Mouse (Mus musculus) limb, embryonic 13.5 days (tissue): ENCODE data around the gene Exoc4. TPM values are rescaled to one million over a fixed set of nuclear protein-coding genes. Genes with fewer than 3 reads are reported as not detected.

Source experiments
- ATAC-seq: fragments of 200-750 bp; cut with Nextera tagmentation; 2 replicates; pipeline ENCODE4 v1.8.0; 2017; ENCODE audit warnings: low read depth, moderate number of reproducible peaks, moderate TSS enrichment; ENCODE audit not compliant: low FRiP score
- H3K27ac ChIP-seq: fragments of 300-500 bp; sonication (generic); 2 replicates; pipeline ENCODE4 v1.5.1; 2015; ENCODE audit warnings: inconsistent platforms, mild to moderate bottlenecking, moderate library complexity
- H3K27me3 ChIP-seq: fragments of 300-500 bp; sonication (generic); 2 replicates; pipeline ENCODE4 v1.6.1; 2015; ENCODE audit warnings: mild to moderate bottlenecking, inconsistent platforms
- H3K36me3 ChIP-seq: fragments of 300-500 bp; sonication (generic); 2 replicates; pipeline ENCODE4 v1.6.1; 2015; ENCODE audit warnings: inconsistent platforms, mild to moderate bottlenecking, moderate library complexity
- H3K4me1 ChIP-seq: fragments of 300-500 bp; sonication (generic); 2 replicates; pipeline ENCODE4 v1.6.1; 2015; ENCODE audit warnings: inconsistent platforms
- H3K4me2 ChIP-seq: fragments of 300-500 bp; sonication (generic); replicated peaks from 2 replicates; pipeline ENCODE4 v1.6.1; 2015; ENCODE audit warnings: inconsistent platforms, mild to moderate bottlenecking, moderate library complexity
- H3K4me3 ChIP-seq: fragments of 300-500 bp; sonication (generic); 2 replicates; pipeline ENCODE4 v1.5.1; 2015; ENCODE audit warnings: moderate library complexity, mild to moderate bottlenecking, inconsistent platforms
- H3K9ac ChIP-seq: fragments of 300-500 bp; sonication (generic); 2 replicates; pipeline ENCODE4 v1.6.1; 2015; ENCODE audit warnings: mild to moderate bottlenecking, inconsistent platforms
- H3K9me3 ChIP-seq: fragments of 300-500 bp; sonication (generic); 2 replicates; pipeline ENCODE4 v1.6.1; 2016; ENCODE audit warnings: inconsistent platforms
- WGBS: fragments of 180-500 bp; shearing (Covaris S2); methylation state at CpG from one replicate; pipeline ENCODE4 v1.1.7; 2015; 5-methylcytosine and 5-hydroxymethylcytosine counted together
- polyA plus RNA-seq: library from polyadenylated mRNA; unstranded; fragments of >200 nt; fragmentation: Nextera tagmentation; extraction: Ambion mirVana; gene quantifications from 2 replicates; pipeline ENCODE4 v1.2.1, GENCODE M21; 2015

Exoc4 gene
- polyA plus RNA-seq, 1 experiment from 2014 or later, result 45.2 TPM

DNA sequence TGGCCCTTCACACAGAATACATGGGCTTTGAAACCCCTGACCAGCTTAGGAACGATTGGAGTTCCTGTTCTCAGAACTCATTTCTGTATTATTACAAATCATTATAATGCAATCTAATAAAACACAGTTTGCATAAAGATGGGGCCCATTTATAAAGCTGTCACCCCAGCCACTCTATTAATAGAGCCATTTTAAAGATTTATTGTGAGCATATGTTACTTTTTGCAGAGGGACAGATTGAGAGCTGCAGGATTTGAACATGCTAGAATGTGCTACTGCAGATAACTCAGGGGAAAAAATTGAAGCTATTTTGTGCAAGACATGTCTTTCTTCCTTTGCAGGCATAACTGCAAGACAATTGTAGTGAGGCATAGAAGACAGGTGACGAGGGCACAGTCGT lies 485.1 kb downstream of the Exoc4 start:
- no peaks in the 10 kb centered on the region for H3K27me3 ChIP-seq
- H3K9me3 ChIP-seq, result no peaks in the 10 kb centered on the region
- no peak overlapping the region for H3K27ac ChIP-seq
- no peaks in the 10 kb centered on the region for H3K36me3 ChIP-seq
- H3K4me2 ChIP-seq, result no peak overlapping the region
- WGBS, result 71% methylated on average over 3 of the region's 3 CpGs
- H3K9ac ChIP-seq, result no peak overlapping the region
- no peak overlapping the region for H3K4me3 ChIP-seq
- H3K4me1 ChIP-seq, result peaks cover 7% of the 10 kb centered on the region
- no peak for ATAC-seq

- Histone ChIP-seq H3K9ac (no peak overlapping the region), H3K4me2 (no peak overlapping the region), H3K9me3 (peaks cover 4% of the 10 kb centered on the region; the same call in 1 of the 2 replicates), H3K36me3 (peaks cover 4% of the 10 kb centered on the region; the same call in 1 of the 2 replicates), H3K27ac (no peak overlapping the region), H3K4me1 (peaks cover 4% of the 10 kb centered on the region), H3K4me3 (no peak overlapping the region), H3K27me3 (no peaks in the 10 kb centered on the region)
- 24% methylated on average over 3 of the region's 3 CpGs for WGBS
- ATAC-seq, result no peak
Observed at GRCm38 (mm10) chr6:33738857-33739291, 490.0 kb downstream of the Exoc4 start.

DNA sequence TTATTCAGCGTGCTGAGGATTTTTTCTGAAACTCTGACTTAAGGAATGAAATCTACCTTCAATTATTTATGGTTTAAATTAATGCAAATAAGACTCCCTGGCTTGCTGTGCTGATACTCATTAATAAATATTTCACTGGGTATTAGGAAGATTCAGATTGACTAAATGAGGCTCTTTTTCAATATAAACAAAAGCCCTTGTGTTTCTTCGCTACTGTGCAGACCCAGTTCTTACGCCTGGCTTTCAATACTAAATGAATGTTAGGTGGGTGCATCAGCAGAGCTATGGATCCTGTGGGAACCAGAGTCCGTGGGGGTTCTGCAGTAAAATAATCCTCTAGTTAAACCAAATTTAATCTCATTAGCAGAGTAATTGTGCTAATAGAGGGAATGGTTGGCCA lies 490.4 kb downstream of the Exoc4 start:
- H3K9ac ChIP-seq, result no peak overlapping the region
- H3K4me1 ChIP-seq, result peaks cover 4% of the 10 kb centered on the region
- WGBS, result 64% methylated on average over 4 of the region's 4 CpGs
- no peak for ATAC-seq
- no peak overlapping the region for H3K27ac ChIP-seq
- no peak overlapping the region for H3K4me3 ChIP-seq
- H3K36me3 ChIP-seq, result peaks cover 4% of the 10 kb centered on the region; the same call in 1 of the 2 replicates
- H3K27me3 ChIP-seq, result no peaks in the 10 kb centered on the region
- H3K4me2 ChIP-seq, result no peak overlapping the region
- H3K9me3 ChIP-seq, result peaks cover 4% of the 10 kb centered on the region; the same call in 1 of the 2 replicates

GRCm38 (mm10) chr6:33755976-33756375 lies 507.1 kb downstream of the Exoc4 start:
- Histone ChIP-seq H3K27ac (no peak overlapping the region), H3K36me3 (no peaks in the 10 kb centered on the region; the same call in 1 of the 2 replicates), H3K4me1 (no peaks in the 10 kb centered on the region), H3K9ac (no peak overlapping the region), H3K9me3 (no peaks in the 10 kb centered on the region), H3K27me3 (no peaks in the 10 kb centered on the region), H3K4me3 (no peak overlapping the region), H3K4me2 (no peak overlapping the region)
- 82% methylated on average over 5 of the region's 5 CpGs for WGBS
- ATAC-seq, result no peak

GRCm38 (mm10) chr6:33761557-33761956 lies 512.7 kb downstream of the Exoc4 start:
- Histone ChIP-seq H3K36me3 (no peaks in the 10 kb centered on the region; the same call in 1 of the 2 replicates), H3K4me1 (no peaks in the 10 kb centered on the region), H3K4me3 (no peak overlapping the region), H3K9me3 (no peaks in the 10 kb centered on the region), H3K27ac (no peak overlapping the region), H3K27me3 (no peaks in the 10 kb centered on the region), H3K9ac (no peak overlapping the region), H3K4me2 (no peak overlapping the region)
- no peak for ATAC-seq

- H3K4me2 ChIP-seq, result no peak overlapping the region
- WGBS, result 80% methylated on average over 4 of the region's 4 CpGs
- H3K9me3 ChIP-seq, result no peaks in the 10 kb centered on the region
- H3K36me3 ChIP-seq, result no peaks in the 10 kb centered on the region
- H3K27ac ChIP-seq, result no peak overlapping the region
- no peak overlapping the region for H3K9ac ChIP-seq
- no peak for ATAC-seq
- no peaks in the 10 kb centered on the region for H3K27me3 ChIP-seq
- no peak overlapping the region for H3K4me3 ChIP-seq
- H3K4me1 ChIP-seq, result no peaks in the 10 kb centered on the region
Observed at GRCm38 (mm10) chr6:33763245-33763644, 514.4 kb downstream of the Exoc4 start.

DNA sequence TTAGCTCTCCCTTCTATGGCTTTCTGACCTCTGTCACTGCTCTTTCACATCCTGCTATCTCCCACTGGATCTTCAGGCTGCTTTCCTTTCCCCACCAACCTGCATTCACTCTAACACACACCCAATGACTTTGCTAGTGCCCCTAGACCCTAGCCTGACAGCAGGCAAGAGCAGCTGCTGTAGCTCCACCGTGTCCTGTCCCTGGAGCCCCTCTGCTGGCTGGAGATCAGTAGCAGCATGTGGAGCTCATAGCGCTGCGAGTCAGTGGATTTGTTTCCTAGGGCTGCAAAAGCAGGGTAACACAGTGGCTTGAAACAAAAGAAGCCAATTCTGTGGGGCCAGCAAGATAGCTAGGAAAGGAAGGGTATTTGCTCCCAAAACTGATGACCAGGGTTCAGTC lies 515.1 kb downstream of the Exoc4 start:
- Histone ChIP-seq H3K36me3 (no peaks in the 10 kb centered on the region), H3K4me1 (no peaks in the 10 kb centered on the region), H3K4me2 (no peak overlapping the region), H3K27ac (no peak overlapping the region), H3K9me3 (no peaks in the 10 kb centered on the region), H3K9ac (no peak overlapping the region), H3K4me3 (no peak overlapping the region), H3K27me3 (no peaks in the 10 kb centered on the region)
- ATAC-seq, result no peak
- WGBS, result 57% methylated on average over 3 of the region's 3 CpGs

DNA sequence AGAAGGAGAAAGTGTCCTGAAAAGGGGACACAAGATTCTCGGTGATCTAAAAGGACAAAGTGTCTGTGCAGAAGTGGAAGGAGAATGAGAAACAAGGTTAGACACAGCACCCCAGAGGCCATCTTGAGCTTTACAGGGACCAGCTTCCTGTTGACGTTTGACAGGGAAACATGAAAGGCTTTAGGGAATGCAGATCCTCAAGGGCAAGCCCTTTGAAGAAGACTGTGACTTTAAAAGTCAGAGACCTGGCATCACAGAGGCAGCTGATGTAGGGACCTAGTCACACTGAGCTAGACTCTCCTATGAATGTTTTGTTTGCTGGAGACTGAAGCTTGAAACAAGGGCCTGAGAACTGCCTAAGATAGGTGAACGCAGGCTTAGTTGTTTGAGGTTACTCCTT lies 520.4 kb downstream of the Exoc4 start:
- 43% methylated on average over 3 of the region's 3 CpGs for WGBS
- ATAC-seq, result no peak

GRCm38 (mm10) chr6:33770021-33770420 lies 521.1 kb downstream of the Exoc4 start:
- WGBS, result 76% methylated on average over 2 of the region's 2 CpGs
- H3K36me3 ChIP-seq, result no peaks in the 10 kb centered on the region
- no peak overlapping the region for H3K27ac ChIP-seq
- peaks cover 8% of the 10 kb centered on the region; the same call in 1 of the 2 replicates for H3K4me1 ChIP-seq
- H3K4me2 ChIP-seq, result no peak overlapping the region
- no peak overlapping the region for H3K9ac ChIP-seq
- no peak overlapping the region for H3K4me3 ChIP-seq
- ATAC-seq, result no peak
- no peaks in the 10 kb centered on the region for H3K9me3 ChIP-seq
- no peaks in the 10 kb centered on the region for H3K27me3 ChIP-seq

More for the DNA sequence above, 520.4 kb downstream of the Exoc4 start:
- H3K4me2 ChIP-seq, result no peak overlapping the region
- H3K27ac ChIP-seq, result no peak overlapping the region
- H3K4me3 ChIP-seq, result no peak overlapping the region
- no peaks in the 10 kb centered on the region for H3K36me3 ChIP-seq
- H3K27me3 ChIP-seq, result no peaks in the 10 kb centered on the region
- H3K9me3 ChIP-seq, result no peaks in the 10 kb centered on the region
- no peak overlapping the region for H3K9ac ChIP-seq
- peaks cover 8% of the 10 kb centered on the region; the same call in 1 of the 2 replicates for H3K4me1 ChIP-seq

- no peak for ATAC-seq
- Histone ChIP-seq H3K4me1 (peaks cover 8% of the 10 kb centered on the region; the same call in 1 of the 2 replicates), H3K27ac (no peak overlapping the region), H3K4me2 (no peak overlapping the region), H3K27me3 (no peaks in the 10 kb centered on the region), H3K36me3 (no peaks in the 10 kb centered on the region), H3K9ac (no peak overlapping the region), H3K4me3 (no peak overlapping the region), H3K9me3 (no peaks in the 10 kb centered on the region)
- 41% methylated on average over 9 of the region's 9 CpGs for WGBS
Observed at GRCm38 (mm10) chr6:33772551-33773315, 523.8 kb downstream of the Exoc4 start.

DNA sequence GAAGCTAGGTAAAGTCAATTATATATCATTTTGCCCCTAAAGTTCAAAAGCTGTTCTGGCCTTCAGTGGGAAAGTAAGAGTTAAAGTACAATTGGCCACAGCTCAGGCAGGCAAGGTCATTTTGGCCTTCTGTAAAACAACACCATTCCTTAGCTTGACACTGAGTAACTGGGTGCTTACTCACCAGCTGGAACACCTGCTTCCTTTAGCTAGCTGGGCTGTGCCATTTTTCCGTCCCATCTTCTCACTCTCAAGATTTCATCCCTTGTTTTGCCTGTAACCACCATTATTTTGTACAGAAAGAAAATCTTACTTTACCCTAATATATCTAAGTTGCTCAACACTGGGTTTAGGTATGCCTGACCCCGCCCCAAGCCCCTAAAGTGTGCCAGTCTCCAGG lies 543.7 kb downstream of the Exoc4 start:
- Histone ChIP-seq H3K4me1 (0 out of 2 replicates have a peak, but pooled peaks cover 3% of the 10 kb centered on the region), H3K27ac (no peak overlapping the region), H3K4me3 (no peak overlapping the region), H3K9ac (no peak overlapping the region), H3K9me3 (no peaks in the 10 kb centered on the region), H3K4me2 (no peak overlapping the region), H3K36me3 (no peaks in the 10 kb centered on the region), H3K27me3 (no peaks in the 10 kb centered on the region)
- WGBS, result 64% methylated on average over 2 of the region's 2 CpGs
- ATAC-seq, result no peak

- no peak overlapping the region for H3K9ac ChIP-seq
- ATAC-seq, result no peak
- no peaks in the 10 kb centered on the region for H3K27me3 ChIP-seq
- H3K4me1 ChIP-seq, result no peaks in the 10 kb centered on the region
- no peak overlapping the region for H3K27ac ChIP-seq
- no peak overlapping the region for H3K4me3 ChIP-seq
- no peaks in the 10 kb centered on the region for H3K9me3 ChIP-seq
- H3K4me2 ChIP-seq, result no peak overlapping the region
- WGBS, result 92% methylated on average over 3 of the region's 3 CpGs
- H3K36me3 ChIP-seq, result no peaks in the 10 kb centered on the region
Observed at GRCm38 (mm10) chr6:33801254-33801653, 552.4 kb downstream of the Exoc4 start.
